Mouse (Mus musculus): ENCODE measurements around the gene Uchl1. TPM values are rescaled to one million over a fixed set of nuclear protein-coding genes. Genes with fewer than 3 reads are reported as not detected.

Gene Uchl1
- polyA plus RNA-seq, 1 experiment, result 5.1 TPM

DNA sequence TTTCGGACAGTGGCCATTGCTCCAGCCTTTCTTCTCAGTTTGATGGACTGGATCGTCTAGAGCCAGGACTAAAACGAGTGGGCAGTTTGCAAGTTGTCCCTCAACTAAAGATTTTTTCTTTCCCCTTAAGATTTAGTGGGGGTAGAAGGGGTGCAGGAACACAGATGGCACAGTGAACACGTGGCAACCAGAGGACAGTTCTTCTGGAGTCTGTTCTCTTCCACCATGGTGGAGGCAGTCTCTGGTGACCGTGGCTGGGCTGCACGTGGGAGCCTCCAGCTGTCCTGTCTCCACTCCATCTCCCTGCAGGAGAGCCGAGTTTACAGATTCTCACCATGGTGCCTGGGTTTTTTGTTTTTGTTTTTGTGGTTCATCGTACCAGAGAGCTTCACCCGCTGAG is 11.8 kb downstream of the Uchl1 start:
- no peak for DNase-seq
- Histone ChIP-seq H3K4me3 (ENCODE audit: control insufficient read depth, insufficient read depth, low read length) (no peak overlapping the region), H3K27me3 (ENCODE audit: control insufficient read depth, insufficient read depth, low read length) (no peaks in the 10 kb centered on the region), H3K4me1 (replicated peaks; ENCODE audit: control insufficient read depth, insufficient read depth, low read length) (no peaks in the 10 kb centered on the region), H3K36me3 (ENCODE audit: control insufficient read depth, insufficient read depth, low read length) (no peaks in the 10 kb centered on the region), H3K27ac (ENCODE audit: control insufficient read depth, insufficient read depth, low read length) (no peak overlapping the region)
- WGBS, result 93% methylated on average over 9 of the region's 9 CpGs
- TF ChIP-seq POLR2A (IDR thresholded peaks at IDR 0.05; ENCODE audit: control insufficient read depth, extremely low read depth, insufficient read depth, low read length, poor library complexity), result no peak
- TF ChIP-seq CTCF (IDR thresholded peaks at IDR 0.05; ENCODE audit: borderline replicate concordance, control insufficient read depth, extremely low read depth, insufficient read depth, low read length, poor library complexity), result no peak

DNA sequence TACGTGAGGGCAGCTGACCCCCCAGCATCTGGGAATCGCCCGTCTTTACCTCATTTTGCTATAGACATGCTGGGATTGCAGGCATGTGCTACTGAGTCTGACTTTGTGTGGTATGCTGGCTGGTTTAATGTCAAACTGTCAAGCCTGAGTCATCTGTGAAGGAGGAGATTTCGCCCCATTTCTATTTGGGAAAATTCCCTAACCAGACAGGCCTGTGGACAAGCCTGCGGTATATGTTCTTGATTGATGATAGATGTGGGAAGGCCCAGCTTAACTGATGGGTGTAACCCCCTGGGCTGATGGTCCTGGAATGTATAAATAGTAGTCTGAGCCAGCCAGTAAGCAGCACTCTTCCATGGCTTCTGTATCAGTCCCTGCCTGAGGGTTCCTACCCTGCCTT is 12.4 kb downstream of the Uchl1 start:
- no peaks in the 10 kb centered on the region for H3K4me1 ChIP-seq (replicated peaks; ENCODE audit: control insufficient read depth, insufficient read depth, low read length)
- 96% methylated on average over 5 of the region's 5 CpGs for WGBS
- H3K4me3 ChIP-seq (ENCODE audit: control insufficient read depth, insufficient read depth, low read length), result no peak overlapping the region
- TF ChIP-seq POLR2A (IDR thresholded peaks at IDR 0.05; ENCODE audit: control insufficient read depth, extremely low read depth, insufficient read depth, low read length, poor library complexity) (no peak), CTCF (IDR thresholded peaks at IDR 0.05; ENCODE audit: borderline replicate concordance, control insufficient read depth, extremely low read depth, insufficient read depth, low read length, poor library complexity) (no peak)
- no peaks in the 10 kb centered on the region for H3K36me3 ChIP-seq (ENCODE audit: control insufficient read depth, insufficient read depth, low read length)
- DNase-seq, result no peak
- no peaks in the 10 kb centered on the region for H3K27me3 ChIP-seq (ENCODE audit: control insufficient read depth, insufficient read depth, low read length)
- H3K27ac ChIP-seq (ENCODE audit: control insufficient read depth, insufficient read depth, low read length), result no peak overlapping the region

DNA sequence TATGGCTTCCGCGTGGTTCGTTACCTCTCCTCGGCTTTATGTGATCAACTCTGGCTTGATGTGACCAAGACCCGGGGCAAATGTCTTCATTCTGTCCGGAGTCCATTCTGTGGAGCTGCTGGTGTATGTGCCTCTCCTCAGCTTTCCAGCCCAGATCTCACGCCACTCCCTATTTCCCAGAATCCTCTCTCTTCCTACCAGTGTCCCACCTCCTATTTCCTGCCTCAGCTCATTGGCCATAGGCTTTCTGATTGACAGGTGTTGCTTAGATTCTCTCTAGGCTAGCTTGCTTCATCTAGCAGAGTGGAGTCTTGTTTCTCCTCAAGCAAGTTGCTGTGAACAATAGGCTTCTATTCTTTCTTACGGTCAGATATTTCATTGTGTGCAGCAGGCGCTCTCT is 13.9 kb downstream of the Uchl1 start:
- DNase-seq, result no peak
- Histone ChIP-seq H3K4me1 (replicated peaks; ENCODE audit: control insufficient read depth, insufficient read depth, low read length) (no peaks in the 10 kb centered on the region), H3K4me3 (ENCODE audit: control insufficient read depth, insufficient read depth, low read length) (no peak overlapping the region), H3K27me3 (ENCODE audit: control insufficient read depth, insufficient read depth, low read length) (no peaks in the 10 kb centered on the region), H3K27ac (ENCODE audit: control insufficient read depth, insufficient read depth, low read length) (no peak overlapping the region), H3K36me3 (ENCODE audit: control insufficient read depth, insufficient read depth, low read length) (no peaks in the 10 kb centered on the region)
- WGBS, result 89% methylated on average over 9 of the region's 9 CpGs
- TF ChIP-seq CTCF (IDR thresholded peaks at IDR 0.05; ENCODE audit: borderline replicate concordance, control insufficient read depth, extremely low read depth, insufficient read depth, low read length, poor library complexity) (no peak), POLR2A (IDR thresholded peaks at IDR 0.05; ENCODE audit: control insufficient read depth, extremely low read depth, insufficient read depth, low read length, poor library complexity) (no peak)

DNA sequence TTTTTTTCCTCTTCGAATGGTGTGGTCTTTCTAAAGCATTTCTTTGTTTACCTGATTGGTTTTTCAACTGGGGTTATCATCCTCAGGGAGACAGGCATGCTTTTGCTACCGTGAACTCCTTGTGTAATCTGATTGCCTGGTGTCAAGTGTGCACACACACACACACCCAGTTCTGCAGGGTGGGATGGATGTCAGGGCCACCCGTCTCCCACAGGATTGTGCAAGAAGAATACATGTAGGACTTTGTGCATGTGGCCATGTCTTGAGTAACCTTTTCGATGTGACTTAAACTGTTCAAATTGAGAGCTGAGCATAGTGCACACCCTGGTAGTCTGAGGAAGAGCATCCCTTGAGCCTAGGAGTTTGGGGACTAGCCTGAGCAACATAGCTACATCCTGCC is 17.3 kb downstream of the Uchl1 start:
- WGBS, result 82% methylated on average over 4 of the region's 4 CpGs
- Histone ChIP-seq H3K4me1 (replicated peaks; ENCODE audit: control insufficient read depth, insufficient read depth, low read length) (no peaks in the 10 kb centered on the region), H3K36me3 (ENCODE audit: control insufficient read depth, insufficient read depth, low read length) (no peaks in the 10 kb centered on the region), H3K27me3 (ENCODE audit: control insufficient read depth, insufficient read depth, low read length) (no peaks in the 10 kb centered on the region), H3K4me3 (ENCODE audit: control insufficient read depth, insufficient read depth, low read length) (no peak overlapping the region), H3K27ac (ENCODE audit: control insufficient read depth, insufficient read depth, low read length) (no peak overlapping the region)
- TF ChIP-seq CTCF (IDR thresholded peaks at IDR 0.05; ENCODE audit: borderline replicate concordance, control insufficient read depth, extremely low read depth, insufficient read depth, low read length, poor library complexity), result no peak
- no peak for DNase-seq

- Histone ChIP-seq H3K27ac (ENCODE audit: control insufficient read depth, insufficient read depth, low read length) (no peak overlapping the region), H3K4me1 (replicated peaks; ENCODE audit: control insufficient read depth, insufficient read depth, low read length) (no peaks in the 10 kb centered on the region), H3K36me3 (ENCODE audit: control insufficient read depth, insufficient read depth, low read length) (no peaks in the 10 kb centered on the region), H3K4me3 (ENCODE audit: control insufficient read depth, insufficient read depth, low read length) (no peak overlapping the region), H3K27me3 (ENCODE audit: control insufficient read depth, insufficient read depth, low read length) (no peaks in the 10 kb centered on the region)
- peak; percentile 52 for DNase-seq
- TF ChIP-seq POLR2A (IDR thresholded peaks at IDR 0.05; ENCODE audit: control insufficient read depth, extremely low read depth, insufficient read depth, low read length, poor library complexity) (no peak), CTCF (IDR thresholded peaks at IDR 0.05; ENCODE audit: borderline replicate concordance, control insufficient read depth, extremely low read depth, insufficient read depth, low read length, poor library complexity) (no peak)
Observed at GRCm38 (mm10) chr5:66697119-66697518, 21.2 kb downstream of the Uchl1 start.

DNA sequence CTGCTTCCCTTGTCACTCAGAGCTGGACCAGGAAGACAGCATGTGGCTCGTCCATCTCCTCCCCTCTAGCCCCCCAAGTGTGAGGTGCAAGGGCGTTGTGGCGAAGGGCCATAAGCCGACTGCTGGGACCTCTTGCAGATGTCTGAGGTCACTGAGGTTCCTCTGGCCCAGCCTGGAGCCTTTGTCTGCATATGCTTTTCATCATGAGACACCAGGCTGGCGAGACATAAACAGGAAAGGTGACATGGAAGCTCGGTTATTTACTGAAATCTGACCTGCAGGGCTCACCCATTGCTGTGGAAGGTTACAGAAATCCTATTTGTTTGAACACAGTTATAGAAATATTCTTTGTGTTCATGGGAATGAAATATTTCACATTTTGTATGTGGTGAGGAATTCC is 24.0 kb downstream of the Uchl1 start:
- no peak overlapping the region for H3K27ac ChIP-seq (ENCODE audit: control insufficient read depth, insufficient read depth, low read length)
- H3K4me1 ChIP-seq (replicated peaks; ENCODE audit: control insufficient read depth, insufficient read depth, low read length), result no peaks in the 10 kb centered on the region
- no peak overlapping the region for H3K4me3 ChIP-seq (ENCODE audit: control insufficient read depth, insufficient read depth, low read length)
- no peak for DNase-seq
- no peaks in the 10 kb centered on the region for H3K36me3 ChIP-seq (ENCODE audit: control insufficient read depth, insufficient read depth, low read length)
- 75% methylated on average over 6 of the region's 6 CpGs for WGBS
- no peaks in the 10 kb centered on the region for H3K27me3 ChIP-seq (ENCODE audit: control insufficient read depth, insufficient read depth, low read length)
- TF ChIP-seq POLR2A (IDR thresholded peaks at IDR 0.05; ENCODE audit: control insufficient read depth, extremely low read depth, insufficient read depth, low read length, poor library complexity) (no peak), CTCF (IDR thresholded peaks at IDR 0.05; ENCODE audit: borderline replicate concordance, control insufficient read depth, extremely low read depth, insufficient read depth, low read length, poor library complexity) (no peak)

DNA sequence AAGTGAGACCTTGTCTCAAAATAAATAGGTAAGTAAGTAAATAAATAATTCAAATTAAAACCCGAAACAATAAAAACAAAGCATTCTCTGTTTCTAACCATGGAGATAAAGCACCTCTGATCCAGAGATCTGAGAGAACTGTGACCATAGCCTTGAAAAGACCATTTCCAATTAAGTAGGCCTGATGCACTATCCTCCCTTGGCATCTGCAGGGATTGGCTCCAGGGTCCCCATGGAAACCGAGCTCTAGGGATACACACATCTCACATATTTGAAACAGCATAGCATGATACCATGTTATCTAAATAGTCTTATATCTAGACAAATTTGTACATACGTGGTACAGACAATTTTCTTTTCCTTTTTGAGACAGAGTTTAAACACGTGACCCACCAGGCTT is 26.1 kb downstream of the Uchl1 start:
- Histone ChIP-seq H3K4me1 (replicated peaks; ENCODE audit: control insufficient read depth, insufficient read depth, low read length) (no peaks in the 10 kb centered on the region), H3K4me3 (ENCODE audit: control insufficient read depth, insufficient read depth, low read length) (no peak overlapping the region), H3K27me3 (ENCODE audit: control insufficient read depth, insufficient read depth, low read length) (no peaks in the 10 kb centered on the region), H3K36me3 (ENCODE audit: control insufficient read depth, insufficient read depth, low read length) (no peaks in the 10 kb centered on the region), H3K27ac (ENCODE audit: control insufficient read depth, insufficient read depth, low read length) (no peak overlapping the region)
- DNase-seq, result no peak
- WGBS, result 96% methylated on average over 4 of the region's 4 CpGs
- TF ChIP-seq CTCF (IDR thresholded peaks at IDR 0.05; ENCODE audit: borderline replicate concordance, control insufficient read depth, extremely low read depth, insufficient read depth, low read length, poor library complexity) (no peak), POLR2A (IDR thresholded peaks at IDR 0.05; ENCODE audit: control insufficient read depth, extremely low read depth, insufficient read depth, low read length, poor library complexity) (no peak)

Measured in thymus, adult 2 months (tissue).